Mouse (Mus musculus) kidney, postnatal 0 days (tissue): ENCODE data around the gene Pde1b. TPM values are rescaled to one million over a fixed set of nuclear protein-coding genes. Genes with fewer than 3 reads are reported as not detected.

Source experiments
- ATAC-seq: fragments of 200-750 bp; cut with Nextera tagmentation; replicated peaks from 2 replicates; pipeline ENCODE4 v1.8.0; 2017; ENCODE audit warnings: low read depth, moderate number of reproducible peaks, moderate TSS enrichment, moderate library complexity; ENCODE audit not compliant: low FRiP score
- DNase-seq: peaks from one replicate; pipeline ENCODE4 v3.0.0-alpha.2; 2016; ENCODE audit warnings: low spot score
- H3K27ac ChIP-seq: fragments of 300-500 bp; sonication (generic); 2 replicates; pipeline ENCODE4 v1.5.1; 2014; ENCODE audit warnings: mild to moderate bottlenecking
- H3K27me3 ChIP-seq: fragments of 300-500 bp; sonication (generic); 2 replicates; pipeline ENCODE4 v1.6.1; 2014; ENCODE audit warnings: low read length, mixed read lengths; ENCODE audit not compliant: insufficient read depth
- H3K36me3 ChIP-seq: fragments of 300-500 bp; sonication (generic); 2 replicates; pipeline ENCODE4 v1.6.1; 2014; ENCODE audit warnings: low read length, mixed read lengths; ENCODE audit not compliant: insufficient read depth
- H3K4me1 ChIP-seq: fragments of 300-500 bp; sonication (generic); replicated peaks from 2 replicates; pipeline ENCODE4 v1.6.1; 2014; ENCODE audit warnings: antibody characterized with exemption, low read length, mixed read lengths; ENCODE audit not compliant: insufficient read depth
- H3K4me2 ChIP-seq: fragments of 300-500 bp; sonication (generic); 2 replicates; pipeline ENCODE4 v1.6.1; 2014; ENCODE audit warnings: mild to moderate bottlenecking, low read length, moderate library complexity, mixed read lengths
- H3K4me3 ChIP-seq: fragments of 300-500 bp; sonication (generic); replicated peaks from 2 replicates; pipeline ENCODE4 v1.5.1; 2014; ENCODE audit warnings: low read depth, low read length
- H3K9ac ChIP-seq: fragments of 300-500 bp; sonication (generic); 2 replicates; pipeline ENCODE4 v1.6.1; 2014; ENCODE audit warnings: low read depth, low read length
- H3K9me3 ChIP-seq: fragments of 300-500 bp; sonication (generic); replicated peaks from 2 replicates; pipeline ENCODE4 v1.6.1; 2016; ENCODE audit warnings: low read length, inconsistent platforms, mixed read lengths
- CTCF ChIP-seq: IDR thresholded peaks from 2 replicates; pipeline ENCODE4 v1.5.1; 2016; ENCODE audit warnings: antibody characterized with exemption, low read depth, mild to moderate bottlenecking, moderate library complexity
- WGBS: fragments of 180-500 bp; shearing (Covaris S2); extraction: QIAGEN DNeasy Blood & Tissue Kit; methylation state at CpG from one replicate; pipeline ENCODE4 v1.1.7; 2014; 5-methylcytosine and 5-hydroxymethylcytosine counted together
- polyA plus RNA-seq: library from polyadenylated mRNA; unstranded; fragments of >200 nt; fragmentation: Nextera tagmentation; extraction: Ambion mirVana; gene quantifications from 2 replicates; pipeline ENCODE4 v1.2.1, GENCODE M21; 2015

Pde1b gene
- polyA plus RNA-seq, 1 experiment from 2014 or later: 3.5 TPM

DNA sequence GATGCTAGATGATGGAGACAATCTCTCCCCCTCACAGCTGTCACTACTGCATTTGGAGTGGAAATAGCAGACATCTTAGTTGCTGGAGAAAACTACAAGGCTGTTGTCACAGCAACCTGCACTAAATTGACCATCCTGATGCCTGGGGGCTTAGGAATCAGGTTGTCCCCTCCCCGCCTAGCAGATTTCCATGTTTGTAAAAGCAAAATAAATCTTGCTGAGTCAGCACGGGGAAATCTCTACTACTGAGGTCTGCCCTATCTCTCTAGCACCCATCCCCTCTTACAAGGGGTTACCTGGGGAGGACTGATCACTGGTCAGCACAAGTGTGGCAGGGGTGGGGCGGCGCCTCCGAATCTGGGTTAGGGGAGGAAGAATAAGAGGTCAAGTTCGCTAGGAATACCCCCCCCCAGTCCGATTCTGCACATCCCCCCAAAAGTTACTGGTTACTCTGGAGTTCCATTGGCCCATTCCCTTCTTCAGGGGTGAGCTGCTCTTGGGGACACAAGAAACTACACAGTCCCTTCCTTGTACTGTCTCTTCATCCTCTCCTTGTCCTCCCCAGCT lies 31.3 kb downstream of the Pde1b start:
- Histone ChIP-seq H3K36me3 (no peaks in the 10 kb centered on the region), H3K4me2 (no peak overlapping the region), H3K4me1 (peaks cover 9% of the 10 kb centered on the region), H3K27me3 (no peaks in the 10 kb centered on the region), H3K9ac (no peak overlapping the region), H3K9me3 (no peaks in the 10 kb centered on the region), H3K4me3 (no peak overlapping the region), H3K27ac (no peak overlapping the region)
- no peak for DNase-seq
- no peak for ATAC-seq
- no peak for TF ChIP-seq CTCF
- 76% methylated on average over 7 of the region's 7 CpGs for WGBS

- DNase-seq: no peak
- no peaks in the 10 kb centered on the region for H3K27me3 ChIP-seq
These were observed 32.2 kb downstream of the Pde1b start for GRCm38 (mm10) chr15:103535030-103535429.

GRCm38 (mm10) chr15:103535786-103536185 lies 33.0 kb downstream of the Pde1b start:
- Histone ChIP-seq H3K4me1 (peaks cover 9% of the 10 kb centered on the region), H3K9ac (no peak overlapping the region), H3K4me3 (no peak overlapping the region), H3K27me3 (no peaks in the 10 kb centered on the region), H3K9me3 (no peaks in the 10 kb centered on the region), H3K36me3 (no peaks in the 10 kb centered on the region), H3K4me2 (no peak overlapping the region), H3K27ac (no peak overlapping the region)
- 63% methylated on average over 1 of the region's 1 CpGs for WGBS
- no peak for TF ChIP-seq CTCF
- ATAC-seq: no peak
- DNase-seq: no peak

More at GRCm38 (mm10) chr15:103535030-103535429, 32.2 kb downstream of the Pde1b start:
- H3K9me3 ChIP-seq: no peaks in the 10 kb centered on the region
- peaks cover 9% of the 10 kb centered on the region for H3K4me1 ChIP-seq
- no peak overlapping the region for H3K4me3 ChIP-seq
- no peaks in the 10 kb centered on the region for H3K36me3 ChIP-seq
- no peak for ATAC-seq
- no peak overlapping the region for H3K27ac ChIP-seq
- H3K4me2 ChIP-seq: no peak overlapping the region
- 92% methylated on average over 2 of the region's 2 CpGs for WGBS
- TF ChIP-seq CTCF: no peak
- no peak overlapping the region for H3K9ac ChIP-seq

GRCm38 (mm10) chr15:103536456-103536855 lies 33.6 kb downstream of the Pde1b start:
- ATAC-seq: no peak
- WGBS: 43% methylated on average over 2 of the region's 2 CpGs
- Histone ChIP-seq H3K27me3 (no peaks in the 10 kb centered on the region), H3K4me2 (peak overlapping the region; percentile 92; the same call in 1 of the 2 replicates), H3K4me1 (peaks cover 9% of the 10 kb centered on the region), H3K4me3 (no peak overlapping the region), H3K36me3 (no peaks in the 10 kb centered on the region), H3K9me3 (no peaks in the 10 kb centered on the region), H3K9ac (no peak overlapping the region), H3K27ac (no peak overlapping the region)
- TF ChIP-seq CTCF: no peak
- no peak for DNase-seq

DNA sequence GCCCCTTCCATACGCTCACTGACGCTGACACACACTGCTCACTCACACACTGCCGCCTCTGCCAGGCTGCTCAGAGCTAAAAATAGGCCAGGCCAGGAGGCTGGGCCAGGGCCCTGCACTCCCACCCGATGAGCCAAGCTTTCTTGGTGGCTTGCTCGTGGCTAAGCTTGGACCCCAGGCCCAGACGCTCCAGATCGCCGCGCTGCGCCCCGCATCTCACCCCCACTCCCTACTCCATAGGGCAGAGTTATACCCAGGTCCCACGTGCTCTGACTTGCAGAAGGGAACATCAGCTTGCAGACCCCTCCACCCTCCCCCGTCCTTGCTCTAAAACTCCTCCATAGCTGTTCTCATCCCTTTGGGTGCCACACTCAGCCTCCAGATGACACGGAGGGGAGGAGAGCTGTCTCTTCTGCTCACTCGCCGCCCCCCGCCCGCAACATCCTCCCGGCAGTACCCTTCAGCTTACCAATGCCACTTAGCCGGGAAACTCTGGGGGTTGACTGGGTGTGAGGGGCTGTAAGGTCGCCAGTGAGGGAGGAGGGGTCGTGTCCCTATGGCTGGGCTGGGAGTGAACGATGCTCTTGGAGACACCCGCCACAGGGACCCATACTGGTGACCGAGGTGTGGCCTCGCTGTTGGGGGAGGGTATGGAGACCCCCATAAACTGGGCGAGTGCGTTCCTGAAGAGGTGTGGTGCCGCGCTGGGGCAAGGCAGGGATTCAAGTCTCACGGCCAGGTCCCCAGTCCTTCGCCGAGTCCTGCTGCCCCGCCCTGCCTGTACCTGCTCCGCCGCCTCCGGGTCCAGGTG lies 34.4 kb downstream of the Pde1b start:
- Histone ChIP-seq H3K27ac (peak overlapping the region; percentile 25; the same call in 1 of the 2 replicates), H3K36me3 (no peaks in the 10 kb centered on the region), H3K27me3 (no peaks in the 10 kb centered on the region), H3K4me3 (peak overlapping the region; percentile 59), H3K9me3 (no peaks in the 10 kb centered on the region), H3K4me2 (peak overlapping the region; percentile 92), H3K9ac (peak overlapping the region; percentile 65), H3K4me1 (peaks cover 9% of the 10 kb centered on the region)
- DNase-seq: no peak
- ATAC-seq: peak; percentile 35
- 3% methylated on average over 35 of the region's 37 CpGs for WGBS
- TF ChIP-seq CTCF: no peak

DNA sequence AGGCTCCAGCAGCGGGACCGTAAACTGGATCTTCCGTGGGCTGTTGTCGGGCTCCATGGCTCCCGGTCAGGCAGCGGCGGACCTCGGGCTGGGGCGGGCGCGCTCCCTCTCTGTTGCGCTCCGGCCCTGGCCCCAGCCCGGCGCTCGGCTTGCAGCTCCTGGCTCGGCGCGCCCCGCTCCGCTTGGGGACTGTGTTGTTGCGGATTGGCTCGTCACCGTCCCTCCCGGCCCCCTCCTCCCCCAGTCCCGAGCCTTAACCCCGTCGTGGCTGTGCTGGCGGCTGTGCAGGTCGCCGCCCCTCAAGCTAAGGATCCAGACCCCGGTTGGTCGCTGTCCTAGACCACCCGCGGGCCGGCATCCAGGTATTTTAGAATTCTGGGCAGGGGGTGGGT lies 35.0 kb downstream of the Pde1b start, which contains the start of gene Ppp1r1a:
Gene Ppp1r1a, minus strand, starts transcription at position 182 of the 392 bp plus-strand sequence.
- DNase-seq (peak; percentile 71), ATAC-seq (peak; percentile 71)
- no peak for TF ChIP-seq CTCF
- Histone ChIP-seq H3K4me3 (peak within 1 kb of the TSS; percentile 59), H3K4me1 (peaks cover 11% of the 10 kb centered on the region), H3K9me3 (no peaks in the 10 kb centered on the region), H3K4me2 (peak within 1 kb of the TSS; percentile 92), H3K27me3 (no peaks in the 10 kb centered on the region), H3K36me3 (no peaks in the 10 kb centered on the region), H3K27ac (peak within 1 kb of the TSS; percentile 25; the same call in 1 of the 2 replicates), H3K9ac (peak within 1 kb of the TSS; percentile 65)
- under 1% methylated on average over 32 of the region's 36 CpGs for WGBS
